Mouse (Mus musculus) kidney, postnatal 36 days (tissue): ENCODE results near the gene Gnas.
A peak's percentile ranks its signal among the peaks of the same experiment; 100 is the strongest.
"Not testable (repeated sequence)": the region's sequence is repeated elsewhere in the genome, so short reads cannot be mapped to it uniquely, and the experiment has no call there.

Experiments
- DNase-seq, 2 experiments: peaks; one replicate each; pipeline ENCODE4 v3.0.0; 2021 to 2022; ENCODE audit warnings: mixed read lengths in 2 of 2

The Gnas gene

GRCm38 (mm10) chr2:174295175-174295899 is 11.2 kb downstream of the Gnas start:
- peak in 1 of 2 experiments; percentile 6 for DNase-seq

- DNase-seq, result no peak
Observed at GRCm38 (mm10) chr2:174295900-174296465, 11.9 kb downstream of the Gnas start.

- DNase-seq, result peak in 1 of 2 experiments; percentile 46
Observed at GRCm38 (mm10) chr2:174297086-174297571, 13.0 kb downstream of the Gnas start.

GRCm38 (mm10) chr2:174297851-174298250 is 13.7 kb downstream of the Gnas start:
- no peak for DNase-seq

- DNase-seq, result no peak
Observed at GRCm38 (mm10) chr2:174298471-174298870, 14.4 kb downstream of the Gnas start.

GRCm38 (mm10) chr2:174299091-174299770 is 15.1 kb downstream of the Gnas start:
- DNase-seq, result no peak

- no peak for DNase-seq
Observed at GRCm38 (mm10) chr2:174299771-174300160, 15.6 kb downstream of the Gnas start.

GRCm38 (mm10) chr2:174300186-174300585 is 16.1 kb downstream of the Gnas start:
- no peak for DNase-seq

- DNase-seq, result no peak
Observed at GRCm38 (mm10) chr2:174300666-174301065, 16.5 kb downstream of the Gnas start.

- no peak for DNase-seq
Observed at GRCm38 (mm10) chr2:174302526-174302925, 18.4 kb downstream of the Gnas start.

GRCm38 (mm10) chr2:174305646-174306045 is 21.5 kb downstream of the Gnas start:
- peak in 1 of 2 experiments; percentile 7 for DNase-seq

GRCm38 (mm10) chr2:174307903-174308302 is 23.8 kb downstream of the Gnas start:
- no peak for DNase-seq

GRCm38 (mm10) chr2:174310913-174311514 is 26.9 kb downstream of the Gnas start:
- DNase-seq, result peak; percentile 51 to 78

GRCm38 (mm10) chr2:174311613-174312012 is 27.5 kb downstream of the Gnas start:
- no peak for DNase-seq

- peak; percentile 88 to 93 for DNase-seq
Observed at GRCm38 (mm10) chr2:174312118-174312647, 28.1 kb downstream of the Gnas start.

- no peak for DNase-seq
Observed at GRCm38 (mm10) chr2:174312661-174313060, 28.5 kb downstream of the Gnas start.

GRCm38 (mm10) chr2:174315445-174315844 is 31.3 kb downstream of the Gnas start:
- not testable (repeated sequence) for DNase-seq

GRCm38 (mm10) chr2:174316661-174317060 is 32.5 kb downstream of the Gnas start:
- DNase-seq, result no peak

- no peak for DNase-seq
Observed at GRCm38 (mm10) chr2:174325989-174326388, 41.9 kb downstream of the Gnas start.

GRCm38 (mm10) chr2:174326481-174326880 is 42.4 kb downstream of the Gnas start:
- no peak for DNase-seq

- DNase-seq, result peak in 1 of 2 experiments; percentile 61
Observed at GRCm38 (mm10) chr2:174327295-174327981, 43.3 kb downstream of the Gnas start.

- DNase-seq, result no peak
Observed at GRCm38 (mm10) chr2:174328358-174328905, 44.3 kb downstream of the Gnas start.
